Mouse (Mus musculus) heart, adult 18-20 months (tissue): Measurements from ENCODE around the gene Fmnl2. TPM values are rescaled to one million over a fixed set of nuclear protein-coding genes. Genes with fewer than 3 reads are reported as not detected.
A peak's percentile ranks its signal among the peaks of the same experiment; 100 is the strongest.

Source experiments
- DNase-seq, 2 experiments: peaks; one replicate each; pipeline ENCODE4 v3.0.0; 2021 to 2022; ENCODE audit warnings: mixed read lengths in 1 of 2
- total RNA-seq, 2 experiments: library from RNA; stranded (reverse); gene quantifications; 2 replicates each; pipeline ENCODE4 v1.2.3; 2021

The Fmnl2 gene
- total RNA-seq, 2 experiments from 2014 or later = 5.8 to 6.7 TPM

- no peak for DNase-seq
Observed at GRCm38 (mm10) chr2:53106472-53106871, 248.8 kb downstream of the Fmnl2 start.

DNA sequence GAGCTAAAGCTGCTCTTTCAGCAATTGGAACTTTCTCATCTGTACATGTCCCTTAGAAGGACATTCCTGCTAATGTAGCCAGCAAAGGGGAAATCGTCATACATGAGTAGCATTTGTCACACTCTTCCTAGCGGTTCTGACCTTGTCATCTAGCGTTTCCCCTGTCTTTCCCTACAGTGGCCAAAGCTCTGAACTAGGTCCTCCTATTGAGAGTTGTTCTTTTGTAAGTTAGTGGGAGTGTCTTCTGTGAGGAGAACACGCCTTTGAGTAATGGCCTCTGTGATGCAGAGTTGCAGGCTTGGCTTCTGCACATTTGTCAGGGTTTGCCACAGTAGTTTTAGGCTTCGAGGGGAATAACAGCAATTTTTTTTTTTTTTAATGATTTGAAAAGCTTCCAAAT lies 250.9 kb downstream of the Fmnl2 start:
- no peak for DNase-seq

DNA sequence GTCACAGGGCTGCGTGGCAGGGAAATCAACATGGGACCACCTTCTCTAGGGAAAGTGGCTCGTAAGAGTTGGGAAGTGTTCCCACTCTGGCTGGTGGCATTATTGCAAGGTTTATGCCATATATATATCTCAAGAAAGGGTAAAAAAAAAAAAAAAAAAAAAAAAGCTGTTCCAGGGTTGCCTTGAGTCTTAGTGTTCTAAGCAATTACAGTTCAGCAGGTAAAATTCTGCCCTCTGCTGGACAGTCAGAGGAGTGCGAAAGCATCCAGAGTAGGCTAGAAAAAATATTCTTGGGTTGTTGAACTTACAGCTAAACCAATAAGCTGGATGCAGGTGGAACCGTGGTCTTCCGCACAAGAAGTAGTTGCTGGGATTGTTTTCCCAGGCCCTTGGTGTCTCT lies 264.1 kb downstream of the Fmnl2 start:
- DNase-seq = peak; percentile 9 to 64

DNA sequence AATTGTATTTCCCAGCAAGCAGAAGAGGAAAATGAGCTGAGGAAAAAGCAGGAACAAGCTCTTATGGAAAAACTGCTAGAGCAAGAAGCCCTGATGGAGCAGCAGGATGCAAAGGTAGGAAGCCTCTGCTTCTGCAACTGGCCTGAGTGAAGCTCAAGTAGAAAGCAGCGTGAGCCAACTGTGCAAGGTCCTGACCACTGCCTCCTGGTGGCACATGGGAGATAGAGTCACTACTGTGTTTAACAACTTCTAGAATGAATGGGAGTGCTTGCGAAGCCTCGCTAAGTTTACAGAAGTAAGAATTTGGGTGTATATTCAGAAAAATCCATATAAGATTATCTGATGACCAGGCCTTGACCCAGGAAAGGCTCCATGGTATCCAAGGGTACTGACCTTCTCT lies 268.3 kb downstream of the Fmnl2 start:
- DNase-seq = no peak

DNA sequence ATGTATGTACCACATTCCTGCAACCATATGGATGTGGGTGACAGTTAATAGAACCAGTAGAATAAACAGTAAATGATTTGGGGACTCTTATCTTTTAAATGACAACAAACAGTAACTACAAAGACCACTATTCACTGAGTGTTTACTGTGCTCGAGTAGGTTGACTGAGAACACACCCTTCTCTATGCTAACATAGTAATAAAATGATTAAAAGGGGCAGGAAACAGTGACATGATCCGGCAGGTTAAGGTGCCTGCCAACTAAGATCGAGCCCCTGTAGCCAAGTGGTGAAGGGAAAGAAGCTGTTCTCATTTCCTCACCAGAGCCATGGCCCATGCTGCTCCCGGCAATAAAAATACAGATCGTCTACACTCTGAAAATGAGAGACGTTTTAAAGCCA lies 271.4 kb downstream of the Fmnl2 start:
- no peak for DNase-seq

DNA sequence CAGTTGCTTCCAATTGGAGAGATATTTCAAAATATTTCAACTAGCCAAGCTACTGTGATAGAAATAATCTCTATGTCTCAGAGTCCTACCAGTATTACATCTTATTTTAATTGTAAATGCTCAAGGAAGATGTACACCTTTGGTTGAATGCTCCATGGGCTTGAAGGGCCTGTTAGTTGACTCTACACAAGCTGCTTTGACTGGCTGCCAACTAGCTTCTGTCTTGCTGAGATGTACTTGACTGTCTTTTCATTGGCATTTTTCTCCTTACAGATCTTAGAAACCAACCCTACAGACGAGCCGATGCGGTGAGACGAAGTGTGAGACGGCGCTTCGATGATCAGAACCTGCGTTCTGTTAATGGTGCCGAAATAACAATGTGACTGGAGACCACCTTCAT lies 273.9 kb downstream of the Fmnl2 start:
- no peak for DNase-seq

GRCm38 (mm10) chr2:53146852-53147251 lies 289.2 kb downstream of the Fmnl2 start:
- no peak for DNase-seq

GRCm38 (mm10) chr2:53173966-53174365 lies 316.3 kb downstream of the Fmnl2 start:
- DNase-seq = no peak

- DNase-seq = no peak
Observed at GRCm38 (mm10) chr2:53178966-53179365, 321.3 kb downstream of the Fmnl2 start.

DNA sequence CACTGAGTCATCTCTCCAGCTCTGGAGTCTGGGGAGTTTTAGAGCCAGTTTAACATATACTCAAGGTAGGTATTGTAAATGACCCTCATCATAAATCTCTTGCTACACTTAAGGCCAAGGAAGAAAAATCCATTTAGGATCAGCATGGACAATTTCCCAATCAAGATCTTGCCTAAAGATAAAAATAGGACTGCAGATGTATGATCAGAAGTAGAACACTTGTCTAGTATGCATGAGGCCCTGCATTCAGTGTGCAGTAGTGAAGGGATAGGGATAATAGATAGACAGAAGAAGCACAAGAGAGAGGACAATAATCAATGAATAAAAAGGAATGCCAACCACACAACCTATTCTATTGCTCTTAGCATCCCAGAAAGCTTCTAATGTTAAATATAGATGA lies 322.2 kb downstream of the Fmnl2 start:
- DNase-seq = no peak

Other genes with a start within 250 kb of the Fmnl2 start
- under 1 TPM; 0.27 to 0.28 TPM for gene Cacnb4, start 181.0 kb upstream of the Fmnl2 start, total RNA-seq
- 10 to 100 TPM; 16.8 to 18.1 TPM for gene Stam2, start 115.6 kb upstream of the Fmnl2 start, total RNA-seq